Mouse (Mus musculus): ENCODE measurements at regions not wholly inside any gene's neighbourhood (a gene's known extent, or its start where the extent isn't known, plus 50 kb on each side); places are given as distances from the start of the nearest gene placed in this dataset.

DNA sequence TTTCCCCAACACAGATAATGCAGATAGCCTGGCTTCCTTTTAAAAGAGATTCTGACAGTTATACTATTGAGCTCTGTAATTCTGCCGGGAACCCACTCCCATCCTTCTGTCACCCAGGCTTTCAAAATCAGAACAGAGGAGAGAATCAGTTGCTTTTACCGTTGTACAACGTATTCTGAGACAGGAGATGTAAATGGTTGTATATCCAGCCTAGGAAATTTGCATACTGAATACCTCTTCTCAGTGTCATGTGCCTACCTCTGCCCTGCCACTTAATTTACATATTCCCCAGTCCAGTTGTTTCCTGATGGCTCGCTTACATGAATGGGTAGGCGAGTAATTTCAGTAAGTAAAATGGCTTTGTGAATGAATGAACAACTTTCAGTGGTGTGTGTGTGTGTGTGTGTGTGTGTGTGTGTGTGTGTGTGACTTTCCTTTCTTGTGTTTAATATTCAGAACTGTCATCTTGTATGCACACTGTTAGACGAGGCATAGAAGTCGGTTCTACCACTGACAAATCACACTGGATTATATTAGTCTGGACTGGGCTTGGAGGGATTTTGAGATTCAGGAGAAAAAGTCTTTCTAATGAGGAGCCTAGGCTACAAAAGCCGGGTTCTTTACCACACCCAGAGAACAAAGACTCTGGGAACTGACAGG is 282.2 kb upstream of the Cdh6 start:
- no peaks in the 10 kb centered on the region for H3K27me3 ChIP-seq (replicated peaks; ENCODE audit: low read depth, poor library complexity, severe bottlenecking)
- H3K9me3 ChIP-seq: no peaks in the 10 kb centered on the region
- H3K4me1 ChIP-seq: no peaks in the 10 kb centered on the region
- DNase-seq (ENCODE audit: low spot score): no peak
- WGBS: 78% methylated on average over 8 of the region's 8 CpGs
- no peak overlapping the region for H3K27ac ChIP-seq (replicated peaks)
- no peak overlapping the region for H3K4me3 ChIP-seq
- H3K36me3 ChIP-seq (replicated peaks): no peaks in the 10 kb centered on the region

DNA sequence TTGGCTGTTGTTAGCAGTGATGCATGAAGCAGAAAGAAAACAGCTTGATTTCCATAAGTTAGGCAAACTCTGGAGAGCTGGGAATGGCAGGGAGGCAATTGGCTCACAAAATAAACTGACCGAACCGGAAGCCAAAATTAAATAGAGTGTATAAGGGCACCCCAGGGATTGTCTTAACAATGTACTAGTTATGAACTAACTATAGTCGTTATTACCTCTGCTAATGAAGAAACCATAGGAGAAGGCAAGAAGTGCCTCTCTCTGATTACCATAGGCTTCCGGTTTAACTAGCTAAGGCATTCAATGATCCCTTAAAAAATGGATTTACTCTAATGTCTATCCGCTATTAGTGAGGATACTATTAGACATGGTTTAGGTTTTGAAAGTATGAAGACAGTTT is 276.9 kb upstream of the Cdh6 start:
- H3K27ac ChIP-seq (replicated peaks): no peak overlapping the region
- H3K4me1 ChIP-seq: peaks cover 4% of the 10 kb centered on the region; the same call in 1 of the 2 replicates
- no peaks in the 10 kb centered on the region for H3K9me3 ChIP-seq
- DNase-seq (ENCODE audit: low spot score): no peak
- H3K27me3 ChIP-seq (replicated peaks; ENCODE audit: low read depth, poor library complexity, severe bottlenecking): no peaks in the 10 kb centered on the region
- H3K36me3 ChIP-seq (replicated peaks): no peaks in the 10 kb centered on the region
- 85% methylated on average over 5 of the region's 5 CpGs for WGBS
- no peak overlapping the region for H3K4me3 ChIP-seq

DNA sequence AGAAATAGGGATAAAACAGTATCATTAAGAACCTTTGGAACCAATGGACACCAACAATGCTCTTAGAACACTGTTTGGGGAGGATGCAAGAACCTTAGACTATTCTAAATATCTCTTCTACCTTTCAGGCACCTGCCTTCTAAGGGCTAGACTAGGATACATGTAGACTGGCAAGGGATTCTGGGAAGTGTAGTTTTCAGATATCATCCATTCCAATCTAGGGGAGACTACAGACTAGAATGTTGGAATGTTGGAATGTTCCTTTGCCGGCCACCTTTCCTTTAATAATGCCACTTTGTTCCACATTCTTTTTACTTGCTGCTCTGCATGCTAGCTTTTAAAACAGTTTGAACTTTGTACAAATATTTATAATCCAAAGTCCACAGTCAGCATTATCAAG is 261.1 kb upstream of the Cdh6 start:
- DNase-seq (ENCODE audit: low spot score): no peak
- Histone ChIP-seq H3K27ac (replicated peaks) (no peak overlapping the region), H3K9me3 (no peaks in the 10 kb centered on the region), H3K4me3 (no peak overlapping the region), H3K36me3 (replicated peaks) (no peaks in the 10 kb centered on the region), H3K4me1 (peaks cover 5% of the 10 kb centered on the region), H3K27me3 (replicated peaks; ENCODE audit: low read depth, poor library complexity, severe bottlenecking) (no peaks in the 10 kb centered on the region)
- 67% methylated on average over 1 of the region's 1 CpGs for WGBS

DNA sequence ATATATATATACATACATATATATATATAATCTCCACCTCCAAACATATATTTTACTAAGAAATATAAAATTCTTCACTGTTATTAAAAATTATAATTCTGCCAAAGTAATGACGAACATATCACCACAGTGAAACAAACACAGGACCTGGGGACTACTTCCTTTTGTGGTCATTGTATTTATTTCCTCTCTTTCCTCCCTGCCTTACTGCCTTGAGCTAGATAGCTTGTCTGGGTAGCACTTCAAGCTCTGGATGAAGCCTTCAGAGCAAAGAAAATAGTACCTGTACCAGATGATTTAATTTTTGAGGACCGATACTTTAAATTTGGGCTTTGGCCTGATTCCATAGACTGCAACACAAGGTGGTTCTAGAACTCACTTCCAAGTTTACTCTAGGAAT is 259.5 kb upstream of the Cdh6 start:
- Histone ChIP-seq H3K4me3 (no peak overlapping the region), H3K9me3 (no peaks in the 10 kb centered on the region)
- WGBS: 90% methylated on average over 2 of the region's 2 CpGs

DNA sequence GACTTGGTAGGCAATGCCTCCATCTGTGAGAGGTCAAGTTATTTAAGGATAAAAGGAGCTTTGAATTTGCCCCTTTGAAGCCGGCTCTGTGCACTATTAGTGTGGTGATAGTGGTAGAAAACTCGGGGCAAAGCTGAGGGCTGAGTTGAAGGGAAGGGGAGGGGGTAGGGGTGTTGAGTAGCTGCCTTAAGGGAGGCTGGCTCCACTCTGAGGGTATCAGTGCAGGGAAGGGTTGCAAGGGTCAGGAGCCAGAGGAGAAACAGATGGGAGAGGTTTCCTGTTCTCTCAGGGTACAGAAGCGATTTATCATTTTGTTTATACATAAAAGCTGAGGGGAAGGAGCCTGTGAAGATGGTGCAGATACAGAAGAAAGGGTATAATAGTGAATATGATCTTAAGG is 246.1 kb upstream of the Cdh6 start:
- WGBS: 18% methylated on average over 3 of the region's 3 CpGs
- H3K27ac ChIP-seq (replicated peaks): peak overlapping the region; percentile 37; the same call in 1 of the 2 replicates

More for the DNA sequence above, 259.5 kb upstream of the Cdh6 start:
- Histone ChIP-seq H3K27me3 (replicated peaks; ENCODE audit: low read depth, poor library complexity, severe bottlenecking) (no peaks in the 10 kb centered on the region), H3K4me1 (peaks cover 5% of the 10 kb centered on the region), H3K27ac (replicated peaks) (no peak overlapping the region), H3K36me3 (replicated peaks) (no peaks in the 10 kb centered on the region)
- no peak for DNase-seq (ENCODE audit: low spot score)

DNA sequence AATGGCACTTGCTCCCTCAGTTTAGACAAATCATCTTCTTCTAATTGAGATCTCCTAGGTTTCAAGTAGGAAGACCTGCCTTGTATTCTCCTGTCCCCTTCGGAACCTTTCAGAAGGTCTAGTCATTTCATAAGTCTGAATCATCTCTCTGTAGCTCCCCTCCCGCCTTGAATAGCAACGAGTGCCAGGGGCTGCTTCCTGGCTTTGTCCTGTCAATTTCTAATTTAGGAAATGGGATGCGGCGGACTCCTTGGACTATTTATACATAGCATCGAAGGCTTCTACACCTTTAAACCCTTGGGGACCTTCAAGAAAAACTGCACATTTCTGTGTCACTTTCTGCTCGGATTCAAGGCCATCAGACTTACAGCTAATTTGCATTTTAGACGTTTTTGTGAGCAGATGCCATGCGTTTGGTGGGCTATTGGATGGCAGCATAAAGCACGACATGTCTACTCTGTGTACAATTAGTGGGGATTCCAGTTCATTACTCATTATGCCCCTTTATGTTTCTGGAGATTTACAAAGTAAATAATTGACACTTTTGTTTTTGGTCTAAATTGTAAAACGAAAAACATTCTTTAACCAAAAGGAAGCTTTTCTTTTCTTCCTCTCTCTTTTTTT is 236.7 kb upstream of the Cdh6 start:
- Histone ChIP-seq H3K9me3 (no peaks in the 10 kb centered on the region), H3K4me1 (0 out of 2 replicates have a peak, but pooled peaks cover 4% of the 10 kb centered on the region), H3K27ac (replicated peaks) (no peak overlapping the region), H3K36me3 (replicated peaks) (no peaks in the 10 kb centered on the region), H3K4me3 (no peak overlapping the region), H3K27me3 (replicated peaks; ENCODE audit: low read depth, poor library complexity, severe bottlenecking) (no peaks in the 10 kb centered on the region)
- WGBS: 61% methylated on average over 11 of the region's 11 CpGs
- DNase-seq (ENCODE audit: low spot score): no peak

More for the DNA sequence above, 246.1 kb upstream of the Cdh6 start:
- no peaks in the 10 kb centered on the region for H3K9me3 ChIP-seq
- no peaks in the 10 kb centered on the region for H3K36me3 ChIP-seq (replicated peaks)
- DNase-seq (ENCODE audit: low spot score): peak; percentile 67
- H3K27me3 ChIP-seq (replicated peaks; ENCODE audit: low read depth, poor library complexity, severe bottlenecking): no peaks in the 10 kb centered on the region
- peaks cover 17% of the 10 kb centered on the region for H3K4me1 ChIP-seq
- H3K4me3 ChIP-seq: no peak overlapping the region

DNA sequence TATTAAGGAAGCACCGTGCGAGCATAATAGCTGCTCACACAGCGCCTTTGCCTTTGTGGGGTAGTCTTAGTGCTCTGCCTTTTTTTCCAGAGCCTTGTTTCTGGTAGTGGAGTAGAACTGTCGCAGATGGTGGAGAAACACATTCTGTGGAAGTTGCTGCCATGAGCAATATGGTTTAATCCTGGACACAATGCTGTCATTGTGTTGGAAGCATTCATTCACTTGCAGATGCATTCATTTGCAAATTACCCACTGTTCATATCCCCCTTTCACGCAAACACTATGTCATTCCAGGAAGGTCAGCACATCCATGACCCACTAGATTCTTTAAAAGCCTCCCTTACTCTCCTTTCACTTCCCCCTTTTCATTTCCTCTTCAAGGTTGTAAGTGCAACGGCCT is 219.7 kb upstream of the Cdh6 start:
- Histone ChIP-seq H3K4me3 (no peak overlapping the region), H3K27me3 (replicated peaks; ENCODE audit: low read depth, poor library complexity, severe bottlenecking) (no peaks in the 10 kb centered on the region), H3K27ac (replicated peaks) (peak overlapping the region; percentile 57), H3K9me3 (no peaks in the 10 kb centered on the region), H3K36me3 (replicated peaks) (no peaks in the 10 kb centered on the region), H3K4me1 (peaks cover 12% of the 10 kb centered on the region)
- 16% methylated on average over 6 of the region's 6 CpGs for WGBS
- peak; percentile 50 for DNase-seq (ENCODE audit: low spot score)

DNA sequence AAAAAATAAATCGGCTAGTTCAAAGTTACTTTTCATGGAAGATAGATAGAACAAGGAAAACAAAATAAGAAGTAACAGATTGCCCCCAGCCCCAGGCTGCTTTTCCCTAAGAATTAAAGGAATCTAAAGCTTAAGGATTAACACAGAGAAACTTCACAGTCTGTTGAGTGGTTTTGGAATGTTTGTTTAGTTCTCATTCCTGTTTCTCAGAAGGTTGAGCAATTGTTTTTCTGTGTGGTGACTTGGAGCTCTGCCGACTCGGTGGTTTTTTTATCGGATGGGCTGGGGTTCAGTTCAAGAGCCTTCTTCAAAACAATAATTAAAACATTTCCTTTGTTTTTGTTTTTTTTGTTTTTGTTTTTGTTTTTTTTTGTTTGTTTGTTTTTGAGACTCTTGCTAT is 217.9 kb upstream of the Cdh6 start:
- Histone ChIP-seq H3K27me3 (replicated peaks; ENCODE audit: low read depth, poor library complexity, severe bottlenecking) (no peaks in the 10 kb centered on the region), H3K9me3 (no peaks in the 10 kb centered on the region), H3K4me3 (no peak overlapping the region), H3K27ac (replicated peaks) (no peak overlapping the region), H3K36me3 (replicated peaks) (no peaks in the 10 kb centered on the region), H3K4me1 (peaks cover 12% of the 10 kb centered on the region)
- 71% methylated on average over 4 of the region's 4 CpGs for WGBS
- DNase-seq (ENCODE audit: low spot score): no peak

DNA sequence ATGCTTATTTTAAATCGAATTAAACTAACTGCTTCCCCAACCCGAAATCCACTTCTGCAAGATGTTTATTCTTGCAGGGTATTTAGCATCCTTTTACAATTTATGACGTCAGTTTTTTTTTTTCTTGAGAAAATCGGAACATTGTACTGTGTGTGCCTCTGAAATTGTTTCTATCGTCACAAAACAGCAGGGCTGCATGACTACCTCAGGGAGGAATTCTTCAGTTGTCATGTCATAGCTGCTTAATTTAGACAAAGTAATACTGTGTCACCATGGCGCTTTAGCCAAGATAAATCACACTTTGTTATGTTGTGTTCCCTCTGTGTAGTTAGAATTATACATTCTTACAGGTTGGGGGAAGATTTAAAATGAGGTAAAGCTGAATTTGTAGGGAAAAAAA is 211.3 kb upstream of the Cdh6 start:
- peaks cover 8% of the 10 kb centered on the region; the same call in 1 of the 2 replicates for H3K4me1 ChIP-seq
- no peak for DNase-seq (ENCODE audit: low spot score)
- 61% methylated on average over 6 of the region's 6 CpGs for WGBS
- no peak overlapping the region for H3K4me3 ChIP-seq
- no peaks in the 10 kb centered on the region for H3K9me3 ChIP-seq
- no peaks in the 10 kb centered on the region for H3K27me3 ChIP-seq (replicated peaks; ENCODE audit: low read depth, poor library complexity, severe bottlenecking)
- no peak overlapping the region for H3K27ac ChIP-seq (replicated peaks)
- no peaks in the 10 kb centered on the region for H3K36me3 ChIP-seq (replicated peaks)

DNA sequence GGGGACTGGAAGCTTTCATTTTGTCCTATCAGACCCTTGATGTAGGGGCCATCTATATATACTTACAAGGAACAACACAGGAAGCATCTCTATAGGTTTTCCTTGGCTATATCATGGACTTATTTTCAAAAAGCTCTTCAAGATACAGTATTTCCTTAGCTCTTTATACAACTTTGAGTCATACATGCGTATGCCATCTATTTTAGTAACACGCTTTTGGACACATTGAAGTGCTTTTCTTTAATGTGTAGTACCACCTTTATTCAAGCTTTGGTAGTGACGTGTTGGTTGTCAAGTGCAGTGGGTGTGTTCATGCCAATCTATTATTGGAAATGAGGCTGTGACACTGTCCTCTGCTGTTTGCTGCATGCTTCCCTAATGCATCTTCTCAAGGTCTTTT is 202.1 kb upstream of the Cdh6 start:
- DNase-seq (ENCODE audit: low spot score): no peak
- H3K27me3 ChIP-seq (replicated peaks; ENCODE audit: low read depth, poor library complexity, severe bottlenecking): no peaks in the 10 kb centered on the region
- H3K27ac ChIP-seq (replicated peaks): no peak overlapping the region
- no peak overlapping the region for H3K4me3 ChIP-seq
- no peaks in the 10 kb centered on the region for H3K4me1 ChIP-seq
- no peaks in the 10 kb centered on the region for H3K9me3 ChIP-seq
- WGBS: 91% methylated on average over 3 of the region's 3 CpGs
- H3K36me3 ChIP-seq (replicated peaks): no peaks in the 10 kb centered on the region

DNA sequence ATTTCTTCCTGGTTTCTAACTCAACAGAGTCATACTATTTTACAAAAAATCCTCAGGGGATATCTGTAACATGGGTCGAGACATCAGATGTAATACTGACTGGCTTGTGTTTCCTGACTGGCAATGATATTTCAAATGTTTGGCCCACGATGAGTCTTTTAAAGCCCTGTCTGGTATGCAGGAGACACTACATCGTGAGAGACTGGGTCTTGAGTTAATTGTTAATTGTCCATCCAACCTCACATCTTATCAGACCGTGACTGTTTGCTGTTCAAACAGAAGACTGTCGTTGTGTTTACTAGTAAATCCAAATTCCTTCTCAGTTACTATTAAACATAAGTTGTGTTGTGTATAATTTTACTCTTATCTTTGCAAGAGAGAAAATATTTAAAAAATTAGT is 195.3 kb upstream of the Cdh6 start:
- WGBS: 82% methylated on average over 5 of the region's 5 CpGs
- Histone ChIP-seq H3K4me1 (peaks cover 5% of the 10 kb centered on the region), H3K27ac (replicated peaks) (no peak overlapping the region), H3K27me3 (replicated peaks; ENCODE audit: low read depth, poor library complexity, severe bottlenecking) (no peaks in the 10 kb centered on the region), H3K9me3 (no peaks in the 10 kb centered on the region), H3K36me3 (replicated peaks) (no peaks in the 10 kb centered on the region), H3K4me3 (no peak overlapping the region)
- DNase-seq (ENCODE audit: low spot score): no peak

DNA sequence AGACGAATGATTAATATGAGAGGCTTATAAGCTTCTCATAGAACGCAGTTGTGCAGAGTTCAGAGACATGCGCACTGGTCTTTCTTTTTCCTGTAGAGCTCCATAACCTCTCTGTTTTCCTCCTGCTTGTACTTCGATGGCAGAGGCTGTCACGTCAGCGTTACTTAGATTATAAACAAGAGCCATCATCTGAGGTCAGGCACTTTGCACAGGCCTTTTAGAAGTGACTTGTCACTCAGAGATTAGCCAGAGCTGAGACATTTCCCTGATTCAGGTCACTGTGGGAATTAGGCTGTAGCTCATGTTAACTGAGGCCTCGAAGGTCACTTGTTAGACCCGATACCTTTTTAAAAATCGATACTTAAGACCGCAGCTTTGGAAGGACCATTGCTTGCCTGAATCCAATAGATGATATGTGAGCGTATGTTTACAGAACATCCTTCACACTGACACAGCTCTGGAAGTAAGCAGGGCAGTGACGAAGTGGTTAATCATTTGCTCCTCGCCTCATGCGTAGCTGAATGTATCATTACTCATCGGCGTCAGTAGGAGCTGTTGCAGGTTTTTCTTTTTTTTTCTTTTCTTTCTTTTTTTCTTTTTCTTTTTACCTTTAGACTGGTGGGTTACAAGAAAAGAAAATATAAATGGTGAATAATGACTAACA is 193.9 kb upstream of the Cdh6 start:
- H3K4me1 ChIP-seq: peaks cover 5% of the 10 kb centered on the region
- no peaks in the 10 kb centered on the region for H3K36me3 ChIP-seq (replicated peaks)
- H3K27ac ChIP-seq (replicated peaks): no peak overlapping the region
- WGBS: 74% methylated on average over 16 of the region's 16 CpGs
- no peaks in the 10 kb centered on the region for H3K27me3 ChIP-seq (replicated peaks; ENCODE audit: low read depth, poor library complexity, severe bottlenecking)
- no peaks in the 10 kb centered on the region for H3K9me3 ChIP-seq
- no peak overlapping the region for H3K4me3 ChIP-seq
- no peak for DNase-seq (ENCODE audit: low spot score)

DNA sequence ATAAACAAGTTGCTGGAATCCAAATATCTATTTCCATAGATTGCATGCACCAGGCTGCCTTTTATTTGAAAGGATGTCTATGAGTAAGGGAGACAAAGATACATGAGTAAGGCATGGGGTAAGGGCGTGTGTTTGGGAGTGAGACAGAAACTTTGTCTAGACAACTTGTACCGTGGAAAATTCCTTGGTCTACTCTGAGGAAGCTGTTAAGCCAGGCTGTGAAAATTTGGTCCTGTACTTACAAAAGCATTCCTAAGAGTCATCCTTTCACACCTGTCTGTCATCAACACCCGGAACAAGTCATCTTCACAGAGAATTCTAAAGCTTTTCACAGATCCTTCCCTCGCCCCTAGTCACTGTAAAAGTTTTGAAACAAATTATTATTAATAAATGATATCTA is 193.1 kb upstream of the Cdh6 start:
- Histone ChIP-seq H3K27ac (replicated peaks) (no peak overlapping the region), H3K4me3 (no peak overlapping the region), H3K9me3 (no peaks in the 10 kb centered on the region), H3K36me3 (replicated peaks) (no peaks in the 10 kb centered on the region), H3K4me1 (peaks cover 5% of the 10 kb centered on the region), H3K27me3 (replicated peaks; ENCODE audit: low read depth, poor library complexity, severe bottlenecking) (no peaks in the 10 kb centered on the region)
- 76% methylated on average over 4 of the region's 4 CpGs for WGBS
- no peak for DNase-seq (ENCODE audit: low spot score)
